Mouse (Mus musculus) intestine, embryonic 14.5 days (tissue): ENCODE data around the gene Igtp. TPM values are rescaled to one million over a fixed set of nuclear protein-coding genes. Genes with fewer than 3 reads are reported as not detected.

Source experiments
- polyA plus RNA-seq: library from polyadenylated mRNA; unstranded; fragments of >200 nt; fragmentation: Nextera tagmentation; extraction: Ambion mirVana; gene quantifications from 2 replicates; pipeline ENCODE4 v1.2.1, GENCODE M21; 2014

The Igtp gene
- polyA plus RNA-seq, 1 experiment from 2014 or later: 6.6 TPM

Other genes starting within 250 kb of the Igtp start
- gene Larp1, start 190.5 kb upstream of the Igtp start, polyA plus RNA-seq: 25.2 and 25.5 TPM in 2 replicates
- gene Gm12248, start 106.4 kb upstream of the Igtp start, polyA plus RNA-seq: not detected in 2 replicates
- 86.8 and 91.1 TPM in 2 replicates for gene Cnot8, start 95.4 kb upstream of the Igtp start, polyA plus RNA-seq
- gene Gemin5, start 31.0 kb upstream of the Igtp start, polyA plus RNA-seq: 27.7 and 28.6 TPM in 2 replicates
- 131 and 133 TPM in 2 replicates for gene Mrpl22, start 27.9 kb upstream of the Igtp start, polyA plus RNA-seq
- 6.2 and 8.9 TPM in 2 replicates for gene Irgm2, start 62 bp downstream of the Igtp start, polyA plus RNA-seq
- not detected in 2 replicates for gene 4930438A08Rik, start 75.2 kb downstream of the Igtp start, polyA plus RNA-seq
- gene Zfp692, start 107.5 kb downstream of the Igtp start, polyA plus RNA-seq: 19.7 and 22.3 TPM in 2 replicates
- 45.9 and 49.6 TPM in 2 replicates for gene Zfp672, start 130.8 kb downstream of the Igtp start, polyA plus RNA-seq
- gene Sh3bp5l, start 131.2 kb downstream of the Igtp start, polyA plus RNA-seq: 27.5 and 28.9 TPM in 2 replicates
- 274 and 403 TPM in 2 replicates for gene Lypd8, start 179.5 kb downstream of the Igtp start, polyA plus RNA-seq
- gene 1810065E05Rik, start 221.6 kb downstream of the Igtp start, polyA plus RNA-seq: not detected in 2 replicates
- gene Gm12253, start 233.0 kb downstream of the Igtp start, polyA plus RNA-seq: not detected in 2 replicates